15 mouse cellular contexts compared by ENCODE assay signal in genomic region chr14:118013237-118013636, GRCm38 (mm10).
"Had no signal": no experiment of that assay in that cellular context is flagged by ENCODE, and none has a peak within 500 bp of the region (broad histone marks: within the 10 kb centered on the region; RNA-seq: fewer than 3 reads in every experiment).

No protein-coding gene starts in this region.

- H3K4me1 ChIP-seq: neural tube, embryonic 15.5 days; stomach, embryonic 15.5 days had no signal

- H3K36me3 ChIP-seq: neural tube, embryonic 15.5 days; stomach, embryonic 15.5 days had no signal

- H3K4me3 ChIP-seq: neural tube, embryonic 15.5 days; stomach, embryonic 15.5 days had no signal

- H3K4me2 ChIP-seq: neural tube, embryonic 15.5 days; stomach, embryonic 15.5 days had no signal

- H3K9me3 ChIP-seq: neural tube, embryonic 15.5 days; stomach, embryonic 15.5 days had no signal

- H3K27me3 ChIP-seq: neural tube, embryonic 15.5 days; stomach, embryonic 15.5 days had no signal

- H3K9ac ChIP-seq: neural tube, embryonic 15.5 days; stomach, embryonic 15.5 days had no signal

- DNase-seq: retina, postnatal 1 day; right cerebral cortex, adult 18-20 months; right cerebral cortex, postnatal 14 days; right cerebral cortex, postnatal 25 days; right cerebral cortex, postnatal 4 days; spleen, adult 18-20 months; thymus, adult 18-20 months; thymus, adult 2 months; thymus, postnatal 14 days; thymus, postnatal 25 days; thymus, postnatal 36 days; thymus, postnatal 4 days had no signal

- H3K27ac ChIP-seq: neural tube, embryonic 15.5 days; stomach, embryonic 15.5 days; stomach, postnatal 0 days had no signal
